Mouse (Mus musculus) testis, postnatal 14 days (tissue): ENCODE measurements around the gene Tdrkh.
A peak's percentile ranks its signal among the peaks of the same experiment; 100 is the strongest.

Experiments
- DNase-seq: peaks from one replicate; pipeline ENCODE4 v3.0.0; 2021; ENCODE audit warnings: low spot score

The Tdrkh gene

GRCm38 (mm10) chr3:94463926-94464578 is 51.0 kb downstream of the Tdrkh start:
- no peak for DNase-seq

- DNase-seq, result no peak
These were observed 52.8 kb downstream of the Tdrkh start for GRCm38 (mm10) chr3:94465632-94466430.

DNA sequence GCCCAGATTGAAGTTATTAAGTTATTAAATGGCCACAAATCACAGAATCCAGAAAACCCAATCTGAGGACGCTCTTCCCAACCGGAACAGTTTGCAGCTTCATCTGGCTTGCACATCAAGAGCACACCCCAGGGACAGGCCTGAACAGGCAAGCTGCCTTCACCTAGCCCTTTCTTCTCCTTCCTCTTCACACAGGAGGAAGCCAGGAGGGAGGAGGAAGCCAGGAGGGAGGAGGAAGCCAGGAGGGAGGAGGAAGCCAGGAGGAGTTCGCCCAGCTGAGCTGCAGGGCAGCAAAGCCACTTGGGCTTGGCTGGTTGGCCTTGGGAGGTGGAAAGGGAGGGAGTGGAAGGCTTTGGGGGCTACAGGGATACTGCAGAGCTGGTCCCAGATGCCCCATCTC is 55.9 kb downstream of the Tdrkh start:
- DNase-seq, result no peak

- peak; percentile 38 for DNase-seq
These were observed 59.5 kb downstream of the Tdrkh start for GRCm38 (mm10) chr3:94472447-94473114.

DNA sequence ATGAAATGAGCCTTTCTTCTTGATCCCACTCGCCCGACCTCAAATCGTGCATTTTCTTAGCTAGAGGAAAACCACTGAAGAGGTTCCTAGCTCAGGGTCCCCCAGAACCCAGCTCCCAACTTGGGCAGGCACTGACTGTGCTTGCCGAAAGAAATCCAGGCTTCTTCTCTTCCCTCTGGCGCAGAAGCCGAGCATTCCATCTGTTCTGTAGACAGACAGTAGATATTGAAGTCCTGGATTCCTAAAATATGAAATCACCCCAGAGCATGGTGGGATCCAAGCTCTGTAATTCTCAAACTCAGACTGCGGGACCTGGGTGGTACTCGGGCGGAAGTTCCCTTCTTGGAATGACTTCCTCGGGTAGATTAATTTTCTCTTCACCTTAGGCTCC is 60.0 kb downstream of the Tdrkh start:
- DNase-seq, result no peak

DNA sequence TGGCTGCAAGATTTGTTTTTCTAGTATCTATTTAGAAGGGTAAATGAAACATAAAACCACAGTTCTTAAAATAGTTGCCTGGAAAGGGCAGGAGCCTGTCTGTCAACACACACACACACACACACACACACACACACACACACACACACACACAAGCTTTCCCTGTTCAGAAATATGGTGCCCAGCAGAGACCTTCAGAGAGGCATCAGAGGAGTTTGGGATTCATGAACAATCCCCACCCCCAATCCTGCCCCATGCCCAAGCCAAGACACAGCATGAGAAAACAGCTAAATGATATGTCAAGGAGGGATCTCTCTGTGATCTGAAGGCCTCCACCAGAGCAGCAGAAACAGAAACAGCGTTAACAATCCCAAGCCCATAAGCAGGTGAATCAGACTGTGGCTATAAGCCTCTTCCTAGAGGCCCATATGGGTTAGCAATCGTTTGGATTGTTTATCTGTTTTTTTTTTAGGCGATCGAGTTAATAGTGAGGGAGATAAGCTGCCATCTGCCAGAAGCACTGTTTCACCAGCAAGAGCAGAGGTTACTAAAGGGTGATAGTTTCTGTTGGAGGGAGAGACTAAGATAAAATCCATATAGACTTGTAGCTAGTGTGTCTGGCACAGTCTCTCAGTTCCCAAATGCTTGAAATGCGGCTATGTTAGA is 60.6 kb downstream of the Tdrkh start:
- no peak for DNase-seq

- DNase-seq, result no peak
These were observed 63.4 kb downstream of the Tdrkh start for GRCm38 (mm10) chr3:94476301-94477035.

DNA sequence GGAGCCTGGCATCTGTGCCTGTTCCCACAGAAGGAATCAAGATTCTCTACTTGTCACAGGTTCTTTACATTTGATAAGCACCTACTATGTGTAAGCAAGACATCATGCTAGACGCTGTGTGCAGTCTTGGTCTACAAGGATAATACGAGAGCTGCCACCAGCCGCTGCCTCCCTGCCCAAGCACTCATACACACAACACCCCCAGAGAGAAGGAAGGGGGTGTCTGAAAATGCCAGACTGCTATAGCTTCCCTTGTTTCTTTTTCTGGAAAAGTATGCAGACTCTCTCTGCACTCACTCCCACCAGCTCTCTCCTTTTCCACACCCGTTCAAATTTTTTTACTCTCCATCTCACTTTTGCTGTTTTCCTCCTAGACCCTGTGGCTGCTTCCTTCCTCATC is 64.4 kb downstream of the Tdrkh start:
- DNase-seq, result no peak

DNA sequence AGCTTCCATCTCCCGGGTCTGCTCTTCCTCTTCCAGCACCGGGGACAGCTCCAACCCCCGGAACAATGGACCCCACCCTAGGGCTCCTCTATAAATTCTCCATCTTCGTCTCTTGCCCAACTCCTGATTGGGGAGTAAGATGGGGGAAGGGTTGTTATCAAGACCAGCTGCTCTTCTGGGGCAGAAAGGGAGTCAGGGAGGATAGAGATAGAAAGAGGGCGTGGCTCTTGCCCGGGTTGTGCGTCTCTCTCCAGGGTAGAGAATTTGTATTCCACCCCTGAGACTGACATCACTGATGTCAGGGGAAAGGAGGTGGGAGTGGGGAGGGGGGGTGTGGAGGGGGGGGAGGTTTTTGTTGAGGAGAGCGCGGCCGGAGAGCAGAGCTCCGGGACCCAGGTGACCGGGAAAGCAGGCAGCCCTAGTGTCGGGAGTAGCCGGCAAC is 64.9 kb downstream of the Tdrkh start, which contains the start of gene Celf3:
Gene Celf3 (plus strand): TSS at position 315 of the 442 bp plus-strand sequence.
- DNase-seq, result no peak

DNA sequence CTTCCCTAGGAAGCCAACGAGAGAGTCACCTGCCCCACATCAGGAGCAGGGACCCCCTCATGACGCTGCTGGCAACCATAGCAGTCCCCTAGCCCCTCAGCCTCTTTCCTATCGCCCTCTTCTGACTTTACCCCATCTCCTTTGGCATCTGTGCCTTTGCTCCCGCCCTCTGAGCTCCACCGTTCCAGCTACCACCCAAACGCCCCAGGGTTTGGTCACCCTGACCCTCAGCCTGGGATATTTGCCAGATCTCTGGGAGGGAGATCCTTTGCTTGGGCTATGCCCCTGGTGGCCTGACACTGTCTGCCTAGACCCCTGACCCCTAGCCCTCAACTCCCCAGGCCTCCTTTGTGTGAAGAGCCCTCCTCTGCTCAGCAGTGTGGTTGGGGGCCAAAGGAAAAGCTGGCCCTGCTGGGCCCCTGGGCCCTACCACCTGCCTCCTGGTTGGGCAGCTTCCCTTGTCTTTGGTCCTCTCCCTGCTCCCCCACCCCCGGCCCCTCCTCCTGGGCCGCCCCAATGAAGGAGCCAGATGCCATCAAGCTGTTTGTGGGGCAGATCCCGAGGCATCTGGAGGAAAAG is 65.6 kb downstream of the Tdrkh start:
- no peak for DNase-seq

- DNase-seq, result no peak
These were observed 66.5 kb downstream of the Tdrkh start for GRCm38 (mm10) chr3:94479564-94479963.

GRCm38 (mm10) chr3:94480291-94480884 is 67.3 kb downstream of the Tdrkh start, which contains the start of gene Riiad1:
TSS of gene Riiad1 (minus strand) at chr3:94480341.
- DNase-seq, result no peak

DNA sequence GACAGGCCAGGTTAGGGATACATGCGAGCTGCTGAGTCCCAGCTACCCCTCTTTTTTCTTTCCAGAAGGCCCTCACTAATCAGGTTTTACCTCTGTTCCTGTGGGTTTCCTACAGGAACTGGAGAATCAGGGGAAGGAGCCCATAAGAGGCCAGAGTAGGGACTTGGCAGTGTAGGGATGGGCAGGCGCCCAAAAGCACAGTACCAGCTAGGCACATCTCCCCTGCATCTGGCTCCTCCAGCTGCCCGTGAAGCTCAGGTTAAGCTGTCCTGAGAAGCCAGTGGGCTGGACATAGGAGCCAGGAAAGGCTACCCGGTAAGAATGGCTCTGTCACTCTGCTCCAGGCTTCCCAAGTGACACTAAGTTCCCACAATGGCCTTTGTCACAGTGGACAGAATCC is 68.4 kb downstream of the Tdrkh start:
- DNase-seq, result no peak

- no peak for DNase-seq
These were observed 69.8 kb downstream of the Tdrkh start for GRCm38 (mm10) chr3:94482764-94483385.

DNA sequence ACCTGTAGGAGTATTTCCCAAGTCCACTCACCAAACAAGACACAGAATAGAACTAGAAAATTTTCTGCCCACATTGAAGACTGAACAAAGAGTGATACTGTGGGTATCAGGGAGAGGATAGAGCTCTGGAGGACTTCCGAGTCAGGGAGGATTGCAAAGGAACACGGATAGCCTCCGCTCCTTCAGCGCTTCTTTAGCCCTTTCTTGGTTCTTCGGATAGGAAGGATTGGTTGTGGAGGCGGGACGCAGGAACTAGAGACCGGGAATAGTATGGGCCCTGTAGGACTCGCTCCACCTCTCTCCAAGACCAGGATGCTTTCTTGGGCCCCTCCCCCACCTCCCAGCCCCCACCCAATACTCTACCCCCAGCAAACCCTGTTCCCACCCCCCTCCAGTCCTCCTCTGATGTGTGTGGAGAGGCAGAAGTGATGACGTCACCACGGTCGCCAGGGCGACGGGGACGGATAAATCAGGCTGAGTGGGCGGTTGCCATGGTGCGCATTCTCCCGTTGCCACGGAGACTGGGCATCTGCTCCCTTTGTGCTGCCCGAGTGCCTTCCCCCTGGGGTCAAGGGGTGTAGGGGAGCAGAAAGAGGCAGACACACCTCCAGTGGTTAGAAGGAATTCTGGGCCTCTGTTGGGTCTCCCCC is 70.8 kb downstream of the Tdrkh start:
- peak; percentile 53 for DNase-seq
